Comparison of ENCODE assay signal across 9 mouse cellular contexts in the genomic region with DNA sequence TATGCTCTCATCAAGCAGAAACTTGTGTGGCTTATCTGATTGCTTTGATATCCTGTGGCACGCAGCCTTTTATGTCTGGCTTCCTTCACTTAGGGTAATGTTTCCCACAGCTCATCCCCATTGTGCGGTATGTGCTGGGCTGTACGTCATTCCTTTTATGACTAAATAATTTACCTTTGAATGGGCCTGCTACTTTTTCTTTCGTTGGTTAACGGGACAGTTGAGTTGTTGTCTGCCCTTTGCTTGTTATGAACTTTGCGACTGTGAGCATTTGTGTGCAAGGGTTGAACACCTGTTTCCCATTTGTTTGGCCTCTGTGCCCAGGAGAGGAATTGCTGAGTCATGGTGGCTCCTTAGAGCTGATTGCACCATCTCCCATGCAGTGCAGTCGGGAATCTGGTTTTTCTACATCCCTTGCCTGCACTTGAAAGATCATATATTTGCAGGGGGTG. TPM values are rescaled to one million over a fixed set of nuclear protein-coding genes. Genes with fewer than 3 reads are reported as not detected.
DNase-seq lines count a peak whose midpoint lies in the region; ATAC-seq lines count a peak whose summit lies in the region.
"Had no signal": no experiment of that assay in that cellular context is flagged by ENCODE, and none has a peak within 500 bp of the region (broad histone marks: within the 10 kb centered on the region; RNA-seq: fewer than 3 reads in every experiment).

No protein-coding gene starts in this region.

- no peak overlapping the region for H3K9ac ChIP-seq in forebrain, embryonic 13.5 days
- H3K9ac ChIP-seq in forebrain, embryonic 14.5 days (ENCODE audit: low read length) = no peak overlapping the region
- no peak overlapping the region for H3K9ac ChIP-seq in liver, embryonic 16.5 days (ENCODE audit: low read depth, low read length)

- H3K9me3 ChIP-seq in forebrain, embryonic 13.5 days (replicated peaks) = no peaks in the 10 kb centered on the region
- no peaks in the 10 kb centered on the region for H3K9me3 ChIP-seq in forebrain, embryonic 14.5 days (replicated peaks; ENCODE audit: control insufficient read depth, low read length)
- H3K9me3 ChIP-seq in liver, embryonic 16.5 days (replicated peaks; ENCODE audit: control insufficient read depth, low read length) = no peaks in the 10 kb centered on the region
- H3K9me3 ChIP-seq: midbrain, embryonic 10.5 days had no signal

- no peak for ATAC-seq in forebrain, embryonic 13.5 days
- no peak for ATAC-seq in forebrain, embryonic 14.5 days
- no peak for ATAC-seq in liver, embryonic 16.5 days (ENCODE audit: low read depth)

- H3K36me3 ChIP-seq in forebrain, embryonic 13.5 days (ENCODE audit: poor library complexity, severe bottlenecking) = peaks cover 50% of the 10 kb centered on the region
- peaks cover 44% of the 10 kb centered on the region for H3K36me3 ChIP-seq in forebrain, embryonic 14.5 days (ENCODE audit: control insufficient read depth, insufficient read depth, low read length)
- H3K36me3 ChIP-seq in liver, embryonic 16.5 days (ENCODE audit: control insufficient read depth, insufficient read depth) = no peaks in the 10 kb centered on the region

- peaks cover 35% of the 10 kb centered on the region for H3K4me1 ChIP-seq in forebrain, embryonic 13.5 days
- peaks cover 7% of the 10 kb centered on the region for H3K4me1 ChIP-seq in forebrain, embryonic 14.5 days (ENCODE audit: control insufficient read depth, insufficient read depth, low read length)
- H3K4me1 ChIP-seq in liver, embryonic 16.5 days (ENCODE audit: control insufficient read depth, low read depth, low read length) = peaks cover 26% of the 10 kb centered on the region

- no peak overlapping the region for H3K4me3 ChIP-seq in forebrain, embryonic 13.5 days
- H3K4me3 ChIP-seq in forebrain, embryonic 14.5 days (ENCODE audit: low read depth, low read length) = no peak overlapping the region
- H3K4me3 ChIP-seq in liver, embryonic 16.5 days (ENCODE audit: low read depth, low read length) = no peak overlapping the region
- H3K4me3 ChIP-seq: midbrain, embryonic 10.5 days had no signal

- DNase-seq in forebrain, embryonic 14.5 days (ENCODE audit: low spot score) = no peak
- peak; percentile 95 for DNase-seq in 3T3-L1 (ENCODE audit: low read depth, low spot score)
- DNase-seq in embryo, embryonic 11 days = peak; percentile 78
- no peak for DNase-seq in cerebellum, adult 9-11 months
- DNase-seq in layer of hippocampus, postnatal 10 days (ENCODE audit: low spot score in 2 of 2) = no peak
- DNase-seq in frontal cortex, postnatal 25 days (ENCODE audit: low spot score in 2 of 2) = no peak

- 49% methylated on average over 7 of the region's 7 CpGs for WGBS in forebrain, embryonic 13.5 days
- 52% methylated on average over 7 of the region's 7 CpGs for WGBS in forebrain, embryonic 14.5 days
- 34% methylated on average over 7 of the region's 7 CpGs for WGBS in liver, embryonic 16.5 days (ENCODE audit: insufficient replicate concordance)

- H3K27me3 ChIP-seq in forebrain, embryonic 13.5 days = no peaks in the 10 kb centered on the region; the same call in 1 of the 2 replicates
- no peaks in the 10 kb centered on the region for H3K27me3 ChIP-seq in forebrain, embryonic 14.5 days (replicated peaks; ENCODE audit: control insufficient read depth, insufficient read depth, low read length)
- peaks cover 2% of the 10 kb centered on the region; the same call in 1 of the 2 replicates for H3K27me3 ChIP-seq in liver, embryonic 16.5 days (ENCODE audit: control insufficient read depth, insufficient read depth, low read depth, low read length)

- H3K4me2 ChIP-seq in forebrain, embryonic 13.5 days = no peak overlapping the region
- no peak overlapping the region for H3K4me2 ChIP-seq in forebrain, embryonic 14.5 days (ENCODE audit: low read length)
- H3K4me2 ChIP-seq in liver, embryonic 16.5 days (ENCODE audit: low read depth, low read length) = no peak overlapping the region

- peak overlapping the region; percentile 11; the same call in 1 of the 2 replicates for H3K27ac ChIP-seq in forebrain, embryonic 13.5 days
- H3K27ac ChIP-seq in forebrain, embryonic 14.5 days (ENCODE audit: low read depth, low read length) = no peak overlapping the region
- H3K27ac ChIP-seq in liver, embryonic 16.5 days (ENCODE audit: low read length) = peak overlapping the region; percentile 27; the same call in 1 of the 2 replicates
- H3K27ac ChIP-seq: midbrain, embryonic 10.5 days had no signal

RNA-seq across cellular contexts. Expression of a gene that starts 4.1 kb away (rescaled TPM):
- polyA plus RNA-seq in forebrain, embryonic 13.5 days (2015; fragmentation: Nextera tagmentation; extraction: Ambion mirVana) = 47.4 and 47.5 TPM in 2 replicates
- 37.2 and 49.4 TPM in 2 replicates for polyA plus RNA-seq in forebrain, embryonic 14.5 days (2014; fragmentation: Nextera tagmentation; extraction: Ambion mirVana)
- 6.9 and 7.3 TPM in 2 replicates for polyA plus RNA-seq in liver, embryonic 16.5 days (2015; fragmentation: Nextera tagmentation; extraction: Ambion mirVana)
- total RNA-seq in layer of hippocampus, postnatal 10 days (2021) = 10 to 100 TPM; 80.0 to 92.3 TPM

RNA-seq across cellular contexts. Expression of a gene that starts 14.6 kb away (rescaled TPM):
- polyA plus RNA-seq in forebrain, embryonic 13.5 days (2015; fragmentation: Nextera tagmentation; extraction: Ambion mirVana) = 2.8 and 3.1 TPM in 2 replicates
- 3.2 and 5.4 TPM in 2 replicates for polyA plus RNA-seq in forebrain, embryonic 14.5 days (2014; fragmentation: Nextera tagmentation; extraction: Ambion mirVana)
- 0.05 TPM in 1 of 2 replicates, not detected in the other for polyA plus RNA-seq in liver, embryonic 16.5 days (2015; fragmentation: Nextera tagmentation; extraction: Ambion mirVana)
- total RNA-seq in layer of hippocampus, postnatal 10 days (2021) = 10 to 100 TPM; 36.7 to 39.7 TPM

RNA-seq across cellular contexts. Expression of a gene that starts 15.9 kb away (rescaled TPM):
- polyA plus RNA-seq in forebrain, embryonic 13.5 days (2015; fragmentation: Nextera tagmentation; extraction: Ambion mirVana) = 0.84 and 1.4 TPM in 2 replicates
- polyA plus RNA-seq in forebrain, embryonic 14.5 days (2014; fragmentation: Nextera tagmentation; extraction: Ambion mirVana) = 1.3 and 2.0 TPM in 2 replicates
- polyA plus RNA-seq in liver, embryonic 16.5 days (2015; fragmentation: Nextera tagmentation; extraction: Ambion mirVana) = 9.5 and 11.9 TPM in 2 replicates
- 1 to 10 TPM; 4.8 to 5.6 TPM for total RNA-seq in layer of hippocampus, postnatal 10 days (2021)

RNA-seq across cellular contexts. Expression of a gene that starts 28.9 kb away (rescaled TPM):
- 0.05 TPM in 1 of 2 replicates, not detected in the other for polyA plus RNA-seq in forebrain, embryonic 13.5 days (2015; fragmentation: Nextera tagmentation; extraction: Ambion mirVana)
- not detected in 2 replicates for polyA plus RNA-seq in forebrain, embryonic 14.5 days (2014; fragmentation: Nextera tagmentation; extraction: Ambion mirVana)
- 0.19 and 0.33 TPM in 2 replicates for polyA plus RNA-seq in liver, embryonic 16.5 days (2015; fragmentation: Nextera tagmentation; extraction: Ambion mirVana)
- total RNA-seq in layer of hippocampus, postnatal 10 days (2021) = under 1 TPM; 0.55 to 0.60 TPM

RNA-seq across cellular contexts. Expression of a gene that starts 44.3 kb away (rescaled TPM):
- polyA plus RNA-seq in forebrain, embryonic 13.5 days (2015; fragmentation: Nextera tagmentation; extraction: Ambion mirVana) = 84.7 and 87.8 TPM in 2 replicates
- polyA plus RNA-seq in forebrain, embryonic 14.5 days (2014; fragmentation: Nextera tagmentation; extraction: Ambion mirVana) = 101 and 108 TPM in 2 replicates
- 40.6 and 42.0 TPM in 2 replicates for polyA plus RNA-seq in liver, embryonic 16.5 days (2015; fragmentation: Nextera tagmentation; extraction: Ambion mirVana)
- 10 to 100 TPM; 75.6 to 77.6 TPM for total RNA-seq in layer of hippocampus, postnatal 10 days (2021)

Comparison
In these comparisons a context has a peak if more than half of its experiments do, and no peak if none do; other contexts are left out.
1. DNase-seq: peak in 3T3-L1 (single experiment) and embryo, embryonic 11 days (single experiment); none in forebrain, embryonic 14.5 days (single experiment), cerebellum, adult 9-11 months (single experiment), layer of hippocampus, postnatal 10 days (0 of 2) and frontal cortex, postnatal 25 days (0 of 2).